Mouse (Mus musculus) liver, postnatal 0 days (tissue): ENCODE data around the gene Srms.
"Not testable (repeated sequence)": the region's sequence is repeated elsewhere in the genome, so short reads cannot be mapped to it uniquely, and the experiment has no call there.

Experiments used
- CTCF ChIP-seq: sonication (generic); IDR thresholded peaks from 2 replicates; pipeline ENCODE4 v1.5.1; 2016; ENCODE audit warnings: antibody characterized with exemption, low read depth
- EP300 ChIP-seq: IDR thresholded peaks from 2 replicates; pipeline ENCODE4 v1.6.1; 2016; ENCODE audit warnings: antibody characterized with exemption, low read depth, mild to moderate bottlenecking

- TF ChIP-seq CTCF, EP300: not testable (repeated sequence)
Measured at GRCm38 (mm10) chr2:181191385-181191784, 21.6 kb downstream of the Srms start.
